Mouse (Mus musculus) intestine, embryonic 16.5 days (tissue): Measurements from ENCODE around the gene Kitl. TPM values are rescaled to one million over a fixed set of nuclear protein-coding genes. Genes with fewer than 3 reads are reported as not detected.

Experiments used
- ATAC-seq: fragments of 200-750 bp; cut with Nextera tagmentation; 2 replicates; pipeline ENCODE4 v1.8.0; 2017; ENCODE audit warnings: moderate TSS enrichment, moderate library complexity
- H3K27ac ChIP-seq: fragments of 300-500 bp; sonication (generic); 2 replicates; pipeline ENCODE4 v1.5.1; 2014; ENCODE audit warnings: mild to moderate bottlenecking, low read length
- H3K27me3 ChIP-seq: fragments of 300-500 bp; sonication (generic); replicated peaks from 2 replicates; pipeline ENCODE4 v1.6.1; 2014; ENCODE audit warnings: low read length, control low read depth, mixed read lengths; ENCODE audit not compliant: control insufficient read depth, insufficient read depth
- H3K36me3 ChIP-seq: fragments of 300-500 bp; sonication (generic); 2 replicates; pipeline ENCODE4 v1.6.1; 2014; ENCODE audit warnings: low read length, control low read depth; ENCODE audit not compliant: control insufficient read depth, insufficient read depth
- H3K4me1 ChIP-seq: fragments of 300-500 bp; sonication (generic); 2 replicates; pipeline ENCODE4 v1.6.1; 2014; ENCODE audit warnings: low read length, control low read depth, mixed read lengths; ENCODE audit not compliant: control insufficient read depth, insufficient read depth
- H3K4me2 ChIP-seq: fragments of 300-500 bp; sonication (generic); 2 replicates; pipeline ENCODE4 v1.6.1; 2014; ENCODE audit warnings: low read depth, low read length, control low read depth
- H3K4me3 ChIP-seq: fragments of 300-500 bp; sonication (generic); 2 replicates; pipeline ENCODE4 v1.5.1; 2014; ENCODE audit warnings: mild to moderate bottlenecking, low read length
- H3K9ac ChIP-seq: fragments of 300-500 bp; sonication (generic); 2 replicates; pipeline ENCODE4 v1.6.1; 2014; ENCODE audit warnings: low read depth, low read length
- H3K9me3 ChIP-seq: fragments of 300-500 bp; sonication (generic); 2 replicates; pipeline ENCODE4 v1.6.1; 2016; ENCODE audit warnings: low read length, control low read depth; ENCODE audit not compliant: control insufficient read depth
- WGBS: fragments of 180-500 bp; shearing (Covaris S2); extraction: QIAGEN DNeasy Blood & Tissue Kit; methylation state at CpG from one replicate; pipeline ENCODE4 v1.1.7; 2014; 5-methylcytosine and 5-hydroxymethylcytosine counted together
- polyA plus RNA-seq: library from polyadenylated mRNA; unstranded; fragments of >200 nt; fragmentation: Nextera tagmentation; extraction: Ambion mirVana; gene quantifications from 2 replicates; pipeline ENCODE4 v1.2.1, GENCODE M21; 2015

The Kitl gene
- polyA plus RNA-seq, 1 experiment from 2014 or later = 22.5 TPM

GRCm38 (mm10) chr10:100038342-100038898 is 23.0 kb downstream of the Kitl start:
- no peak overlapping the region for H3K27ac ChIP-seq
- no peak overlapping the region for H3K4me2 ChIP-seq
- no peaks in the 10 kb centered on the region for H3K27me3 ChIP-seq
- no peak for ATAC-seq
- no peaks in the 10 kb centered on the region for H3K9me3 ChIP-seq
- H3K9ac ChIP-seq = no peak overlapping the region
- 62% methylated on average over 12 of the region's 12 CpGs for WGBS
- H3K4me1 ChIP-seq = peaks cover 22% of the 10 kb centered on the region
- H3K4me3 ChIP-seq = no peak overlapping the region
- H3K36me3 ChIP-seq = no peaks in the 10 kb centered on the region

DNA sequence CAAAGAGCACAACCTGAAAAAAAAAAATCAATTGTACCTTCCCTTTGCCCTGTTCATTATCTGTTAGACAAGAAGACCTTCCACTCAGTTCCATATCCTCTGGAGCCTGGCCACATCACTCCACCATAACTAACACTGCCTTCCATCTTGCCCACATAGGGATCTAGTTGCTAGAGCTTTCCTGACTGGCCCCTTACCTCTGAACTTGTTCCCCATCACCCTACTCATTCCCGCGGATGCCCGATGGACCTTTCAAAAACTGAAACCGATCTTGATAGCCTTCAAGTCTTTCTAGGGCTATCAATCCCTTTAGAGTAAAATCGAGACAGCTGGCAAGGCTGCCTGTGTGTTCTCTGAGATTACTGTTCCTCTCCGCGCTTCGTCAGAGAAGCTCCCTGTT is 23.6 kb downstream of the Kitl start:
- Histone ChIP-seq H3K4me2 (no peak overlapping the region), H3K9me3 (no peaks in the 10 kb centered on the region), H3K27me3 (no peaks in the 10 kb centered on the region), H3K9ac (no peak overlapping the region), H3K36me3 (no peaks in the 10 kb centered on the region), H3K27ac (no peak overlapping the region), H3K4me1 (peaks cover 22% of the 10 kb centered on the region), H3K4me3 (no peak overlapping the region)
- WGBS = 87% methylated on average over 8 of the region's 8 CpGs
- ATAC-seq = no peak

- no peaks in the 10 kb centered on the region for H3K27me3 ChIP-seq
- no peak overlapping the region for H3K27ac ChIP-seq
- ATAC-seq = 0 out of 2 replicates have a peak, but pooled peaks have one; percentile 29
- no peak overlapping the region for H3K9ac ChIP-seq
- no peak overlapping the region for H3K4me2 ChIP-seq
- WGBS = 81% methylated on average over 5 of the region's 5 CpGs
- H3K4me1 ChIP-seq = peaks cover 14% of the 10 kb centered on the region
- no peaks in the 10 kb centered on the region for H3K9me3 ChIP-seq
- no peaks in the 10 kb centered on the region for H3K36me3 ChIP-seq
- H3K4me3 ChIP-seq = no peak overlapping the region
Observed at GRCm38 (mm10) chr10:100043748-100044147, 28.3 kb downstream of the Kitl start.

GRCm38 (mm10) chr10:100044153-100044552 is 28.7 kb downstream of the Kitl start:
- Histone ChIP-seq H3K9me3 (no peaks in the 10 kb centered on the region), H3K27ac (no peak overlapping the region), H3K4me3 (no peak overlapping the region), H3K9ac (no peak overlapping the region), H3K4me2 (no peak overlapping the region), H3K36me3 (no peaks in the 10 kb centered on the region), H3K4me1 (peaks cover 14% of the 10 kb centered on the region), H3K27me3 (no peaks in the 10 kb centered on the region)
- WGBS = 72% methylated on average over 6 of the region's 6 CpGs
- no peak for ATAC-seq

DNA sequence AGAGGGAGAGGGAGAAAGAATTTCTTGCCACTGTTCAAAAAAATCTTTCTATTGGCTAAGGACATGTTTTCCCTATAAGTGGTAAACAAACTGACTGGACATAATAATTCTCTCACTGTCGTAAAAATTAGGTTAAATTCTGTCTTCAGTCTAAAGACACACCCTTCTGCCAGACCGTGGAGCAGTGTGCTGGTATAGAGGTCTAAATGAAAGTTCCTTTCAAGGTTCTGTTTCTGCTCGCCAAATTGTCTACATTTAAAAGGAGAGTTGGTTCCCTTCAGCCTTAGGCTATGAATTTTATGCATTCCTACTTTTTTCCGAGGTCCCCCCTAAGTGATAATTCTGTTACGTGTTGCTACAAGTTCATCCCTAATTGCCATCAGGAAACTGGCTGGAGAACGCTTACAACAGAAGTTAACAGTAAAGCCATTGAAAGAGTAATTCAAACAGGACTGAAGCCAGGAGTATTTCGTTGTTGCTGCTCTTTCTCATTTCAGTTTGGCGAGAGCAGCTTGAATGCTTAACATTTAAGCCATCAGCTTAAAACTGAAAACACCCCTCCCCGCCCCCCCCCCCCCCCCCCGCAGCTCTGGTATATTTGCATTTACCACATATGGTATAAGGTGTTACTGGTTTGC is 35.8 kb downstream of the Kitl start:
- Histone ChIP-seq H3K4me3 (no peak overlapping the region), H3K27ac (no peak overlapping the region), H3K27me3 (no peaks in the 10 kb centered on the region), H3K4me2 (no peak overlapping the region), H3K9me3 (no peaks in the 10 kb centered on the region), H3K4me1 (peaks cover 6% of the 10 kb centered on the region; the same call in 1 of the 2 replicates), H3K9ac (no peak overlapping the region), H3K36me3 (no peaks in the 10 kb centered on the region)
- WGBS = 40% methylated on average over 10 of the region's 10 CpGs
- no peak for ATAC-seq

GRCm38 (mm10) chr10:100052404-100052803 is 37.0 kb downstream of the Kitl start:
- no peaks in the 10 kb centered on the region for H3K27me3 ChIP-seq
- H3K27ac ChIP-seq = no peak overlapping the region
- no peak overlapping the region for H3K4me3 ChIP-seq
- 85% methylated on average over 4 of the region's 4 CpGs for WGBS
- no peaks in the 10 kb centered on the region for H3K9me3 ChIP-seq
- H3K4me1 ChIP-seq = peaks cover 7% of the 10 kb centered on the region
- no peak for ATAC-seq
- no peaks in the 10 kb centered on the region for H3K36me3 ChIP-seq
- H3K9ac ChIP-seq = no peak overlapping the region
- no peak overlapping the region for H3K4me2 ChIP-seq

DNA sequence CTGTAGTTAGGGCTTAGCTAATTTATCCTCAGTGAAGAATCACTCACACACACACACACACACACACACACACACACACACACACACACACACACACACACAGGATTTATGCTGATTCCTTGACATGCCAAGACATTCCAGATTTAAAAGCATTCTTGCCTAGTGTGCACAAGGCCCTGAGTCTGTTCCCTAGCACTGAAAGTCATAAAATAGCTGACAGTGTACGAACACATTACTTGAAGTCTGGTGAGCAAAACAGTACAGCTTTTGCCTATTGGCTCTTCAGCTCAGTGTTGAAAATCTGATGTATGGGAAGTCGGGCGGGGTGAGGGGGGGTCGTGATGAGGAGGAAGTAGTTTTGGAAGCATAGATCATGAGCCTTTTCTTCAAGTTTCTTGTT is 37.5 kb downstream of the Kitl start:
- Histone ChIP-seq H3K4me1 (peaks cover 9% of the 10 kb centered on the region), H3K4me3 (no peak overlapping the region), H3K36me3 (no peaks in the 10 kb centered on the region), H3K9ac (no peak overlapping the region), H3K27ac (no peak overlapping the region), H3K27me3 (no peaks in the 10 kb centered on the region), H3K9me3 (no peaks in the 10 kb centered on the region), H3K4me2 (no peak overlapping the region)
- ATAC-seq = peak; percentile 47; the same call in 1 of the 2 replicates
- 65% methylated on average over 4 of the region's 4 CpGs for WGBS

- H3K9me3 ChIP-seq = no peaks in the 10 kb centered on the region
- 61% methylated on average over 3 of the region's 3 CpGs for WGBS
- peaks cover 9% of the 10 kb centered on the region for H3K4me1 ChIP-seq
- H3K36me3 ChIP-seq = no peaks in the 10 kb centered on the region
- no peaks in the 10 kb centered on the region for H3K27me3 ChIP-seq
- no peak overlapping the region for H3K4me3 ChIP-seq
- H3K9ac ChIP-seq = no peak overlapping the region
- no peak overlapping the region for H3K27ac ChIP-seq
- no peak overlapping the region for H3K4me2 ChIP-seq
- ATAC-seq = peak; percentile 47
Observed at GRCm38 (mm10) chr10:100054006-100054405, 38.6 kb downstream of the Kitl start.

GRCm38 (mm10) chr10:100055082-100055481 is 39.7 kb downstream of the Kitl start:
- no peak overlapping the region for H3K27ac ChIP-seq
- no peaks in the 10 kb centered on the region for H3K27me3 ChIP-seq
- H3K9me3 ChIP-seq = no peaks in the 10 kb centered on the region
- H3K4me1 ChIP-seq = peaks cover 9% of the 10 kb centered on the region
- 80% methylated on average over 2 of the region's 2 CpGs for whole genome bisulfite sequencing
- no peak for ATAC-seq
- H3K4me2 ChIP-seq = no peak overlapping the region
- no peak overlapping the region for H3K4me3 ChIP-seq
- no peaks in the 10 kb centered on the region for H3K36me3 ChIP-seq
- H3K9ac ChIP-seq = no peak overlapping the region
